8 mouse cellular contexts compared by ENCODE assay signal in the genomic region with DNA sequence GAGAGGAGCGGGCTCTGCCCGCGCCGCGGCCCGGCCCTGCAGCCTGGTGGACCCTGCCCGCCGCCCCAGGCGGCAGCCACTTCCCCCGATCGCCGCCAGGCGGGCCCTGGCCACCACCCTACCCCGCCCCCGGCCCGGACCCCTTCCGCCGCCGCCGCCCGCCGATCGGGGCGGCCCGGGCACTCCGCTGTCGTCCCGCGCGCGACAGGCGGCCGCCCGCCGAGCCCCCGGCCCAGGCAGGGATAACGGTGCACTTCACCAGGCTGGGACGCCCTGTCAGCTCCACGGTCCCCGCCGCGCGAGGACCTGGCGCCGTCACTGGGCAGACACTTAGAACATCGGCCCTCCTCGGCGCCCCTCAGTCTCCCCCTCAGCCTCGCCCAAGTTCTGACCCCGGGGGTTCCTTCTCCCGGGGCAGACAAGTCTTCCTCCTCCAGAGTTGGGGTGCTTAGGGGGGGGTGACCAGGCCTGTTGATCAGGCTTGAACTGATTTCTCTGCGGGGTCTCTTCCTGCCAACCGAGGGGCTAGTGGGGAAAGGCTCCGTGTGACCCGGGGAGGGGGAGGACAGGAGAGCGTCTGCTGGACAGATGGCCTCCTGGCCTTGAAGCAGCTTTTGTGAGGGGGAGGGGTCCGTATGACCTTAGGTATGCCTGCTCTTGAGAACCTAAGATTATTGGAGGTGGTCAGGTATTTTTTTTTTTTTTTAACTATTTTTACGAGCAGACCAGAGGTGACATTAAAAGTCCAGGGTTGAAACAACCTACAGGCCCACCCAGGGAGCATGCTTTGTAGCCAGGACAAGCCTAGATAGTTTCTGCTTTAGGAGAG. TPM values are rescaled to one million over a fixed set of nuclear protein-coding genes. Genes with fewer than 3 reads are reported as not detected.
DNase-seq lines count a peak whose midpoint lies in the region; ATAC-seq lines count a peak whose summit lies in the region.

No protein-coding gene starts in this region.

- no peaks in the 10 kb centered on the region for H3K36me3 ChIP-seq in embryonic facial prominence, embryonic 14.5 days (ENCODE audit: control insufficient read depth, insufficient read depth, low read length)
- H3K36me3 ChIP-seq in hindbrain, embryonic 10.5 days = no peaks in the 10 kb centered on the region
- no peaks in the 10 kb centered on the region for H3K36me3 ChIP-seq in liver, embryonic 16.5 days (ENCODE audit: control insufficient read depth, insufficient read depth)

- no peaks in the 10 kb centered on the region for H3K9me3 ChIP-seq in embryonic facial prominence, embryonic 14.5 days (ENCODE audit: control insufficient read depth, low read length)
- H3K9me3 ChIP-seq in hindbrain, embryonic 10.5 days = no peaks in the 10 kb centered on the region
- no peaks in the 10 kb centered on the region for H3K9me3 ChIP-seq in liver, embryonic 16.5 days (replicated peaks; ENCODE audit: control insufficient read depth, low read length)

- H3K27ac ChIP-seq in embryonic facial prominence, embryonic 14.5 days (replicated peaks; ENCODE audit: low read depth, low read length) = peak overlapping the region; percentile 92
- peak overlapping the region; percentile 100 for H3K27ac ChIP-seq in hindbrain, embryonic 10.5 days
- peak overlapping the region; percentile 91 for H3K27ac ChIP-seq in liver, embryonic 16.5 days (ENCODE audit: low read length)

- WGBS in embryonic facial prominence, embryonic 14.5 days = under 1% methylated on average over 23 of the region's 58 CpGs
- under 1% methylated on average over 58 of the region's 58 CpGs for WGBS in hindbrain, embryonic 10.5 days
- WGBS in liver, embryonic 16.5 days (ENCODE audit: insufficient replicate concordance) = under 1% methylated on average over 52 of the region's 58 CpGs

- H3K4me1 ChIP-seq in embryonic facial prominence, embryonic 14.5 days (ENCODE audit: control insufficient read depth, insufficient read depth, low read length) = peaks cover 20% of the 10 kb centered on the region; the same call in 1 of the 2 replicates
- H3K4me1 ChIP-seq in hindbrain, embryonic 10.5 days (replicated peaks) = peaks cover 39% of the 10 kb centered on the region
- H3K4me1 ChIP-seq in liver, embryonic 16.5 days (ENCODE audit: control insufficient read depth, low read depth, low read length) = peaks cover 60% of the 10 kb centered on the region

- H3K4me3 ChIP-seq in embryonic facial prominence, embryonic 14.5 days (ENCODE audit: low read depth, low read length) = peak overlapping the region; percentile 92
- peak overlapping the region; percentile 93 for H3K4me3 ChIP-seq in hindbrain, embryonic 10.5 days
- H3K4me3 ChIP-seq in liver, embryonic 16.5 days (ENCODE audit: low read depth, low read length) = peak overlapping the region; percentile 96

- H3K4me2 ChIP-seq in embryonic facial prominence, embryonic 14.5 days (ENCODE audit: low read depth, low read length) = peak overlapping the region; percentile 93
- peak overlapping the region; percentile 95 for H3K4me2 ChIP-seq in liver, embryonic 16.5 days (ENCODE audit: low read depth, low read length)

- peak; percentile 13 to 16 for DNase-seq in left cerebral cortex, adult 8-10 months (ENCODE audit: low spot score in 2 of 2)
- no peak for DNase-seq in left cerebral cortex, postnatal 25 days (ENCODE audit: low spot score in 2 of 2)
- peak; percentile 12 for DNase-seq in adipocyte (ENCODE audit: low spot score)
- DNase-seq in embryonic facial prominence, embryonic 14.5 days (ENCODE audit: low spot score) = peak; percentile 26
- DNase-seq in hindbrain, embryonic 10.5 days (ENCODE audit: low spot score) = peak; percentile 85
- DNase-seq in urinary bladder, postnatal 14 days (ENCODE audit: low spot score) = no peak

- no peaks in the 10 kb centered on the region for H3K27me3 ChIP-seq in embryonic facial prominence, embryonic 14.5 days (replicated peaks; ENCODE audit: control insufficient read depth, insufficient read depth, low read length)
- no peaks in the 10 kb centered on the region for H3K27me3 ChIP-seq in hindbrain, embryonic 10.5 days (ENCODE audit: insufficient read depth, poor library complexity, severe bottlenecking)
- no peaks in the 10 kb centered on the region for H3K27me3 ChIP-seq in liver, embryonic 16.5 days (ENCODE audit: control insufficient read depth, insufficient read depth, low read depth, low read length)

- peak; percentile 86 for ATAC-seq in embryonic facial prominence, embryonic 14.5 days (ENCODE audit: low read depth)
- ATAC-seq in liver, embryonic 16.5 days (ENCODE audit: low read depth) = peak; percentile 57
- peak; percentile 16; the same call in 1 of the 2 replicates for ATAC-seq in neutrophil, adult 5-6 weeks (ENCODE audit: extremely low read depth, insufficient number of reproducible peaks, low FRiP score, poor library complexity, severe bottlenecking)

- peak overlapping the region; percentile 95 for H3K9ac ChIP-seq in embryonic facial prominence, embryonic 14.5 days (ENCODE audit: low read depth, low read length)
- peak overlapping the region; percentile 98 for H3K9ac ChIP-seq in liver, embryonic 16.5 days (ENCODE audit: low read depth, low read length)

- intact Hi-C loops in left cerebral cortex, postnatal 25 days (cut with DNase I) = loop anchor here (5.0 kb wide), 2 partner anchors 47 to 132 kb away; partner anchors contain the start of genes Sec11a and Zscan2

RNA-seq across cellular contexts. Expression of gene Zfp592, which starts 0.6 kb away (rescaled TPM):
- total RNA-seq in left cerebral cortex, adult 8-10 months (2022) = 10 to 100 TPM; 19.5 to 23.1 (median 21.0) TPM
- 10 to 100 TPM; 18.7 to 19.6 TPM for total RNA-seq in left cerebral cortex, postnatal 25 days (2021)
- 15.0 and 17.0 TPM in 2 replicates for polyA plus RNA-seq in embryonic facial prominence, embryonic 14.5 days (2014; fragmentation: Nextera tagmentation; extraction: Ambion mirVana)
- 11.8 and 16.2 TPM in 2 replicates for polyA plus RNA-seq in hindbrain, embryonic 10.5 days (2016; fragmentation: Nextera tagmentation; extraction: Ambion mirVana)
- 7.1 and 8.1 TPM in 2 replicates for polyA plus RNA-seq in liver, embryonic 16.5 days (2015; fragmentation: Nextera tagmentation; extraction: Ambion mirVana)
- 63.6 and 69.0 TPM in 2 replicates for total RNA-seq in neutrophil, adult 5-6 weeks (2017)

RNA-seq across cellular contexts. Expression of gene Sec11a, which starts 46.5 kb away (rescaled TPM):
- 10 to 100 TPM; 41.1 to 47.5 (median 41.9) TPM for total RNA-seq in left cerebral cortex, adult 8-10 months (2022)
- total RNA-seq in left cerebral cortex, postnatal 25 days (2021) = 10 to 100 TPM; 52.2 to 60.2 TPM
- polyA plus RNA-seq in embryonic facial prominence, embryonic 14.5 days (2014; fragmentation: Nextera tagmentation; extraction: Ambion mirVana) = 194 and 218 TPM in 2 replicates
- 187 and 192 TPM in 2 replicates for polyA plus RNA-seq in hindbrain, embryonic 10.5 days (2016; fragmentation: Nextera tagmentation; extraction: Ambion mirVana)
- polyA plus RNA-seq in liver, embryonic 16.5 days (2015; fragmentation: Nextera tagmentation; extraction: Ambion mirVana) = 98.7 and 99.0 TPM in 2 replicates
- total RNA-seq in neutrophil, adult 5-6 weeks (2017) = 182 and 199 TPM in 2 replicates

Comparison
In these comparisons a context has a peak if more than half of its experiments do, and no peak if none do; other contexts are left out.
1. DNase-seq: peak in left cerebral cortex, adult 8-10 months (2 of 2), adipocyte (single experiment), embryonic facial prominence, embryonic 14.5 days (single experiment) and hindbrain, embryonic 10.5 days (single experiment); none in left cerebral cortex, postnatal 25 days (0 of 2) and urinary bladder, postnatal 14 days (single experiment).
2. ATAC-seq: peak in every context shown above with its lines; median percentile 86 in embryonic facial prominence, embryonic 14.5 days; 57 in liver, embryonic 16.5 days; 16 in neutrophil, adult 5-6 weeks.
3. Peak in every context shown above with its lines, with median percentiles within 50 percentile points of each other: H3K27ac ChIP-seq and H3K4me3 ChIP-seq.